Mouse (Mus musculus): ENCODE results near the gene Ube4a.

DNA sequence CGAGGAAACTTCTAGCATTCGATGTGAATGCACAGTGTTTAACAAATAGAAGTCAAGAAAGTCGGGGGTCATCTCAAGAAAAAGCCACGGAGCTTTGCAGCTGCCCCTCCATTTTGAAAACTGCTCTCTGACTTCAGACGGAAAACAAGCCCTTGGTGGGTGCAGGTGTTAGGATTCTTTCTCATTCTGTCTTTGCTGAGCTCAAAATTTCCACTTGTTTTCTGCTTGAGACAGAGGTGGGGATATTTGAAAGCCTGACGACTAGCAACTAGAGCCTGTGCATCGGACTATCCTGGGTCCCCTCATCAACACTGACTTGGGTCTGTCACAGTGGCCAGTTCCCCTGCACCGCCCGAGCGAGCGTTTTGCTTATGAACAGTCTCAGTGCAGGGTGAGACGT is 42.0 kb upstream of the Ube4a start:
- TF ChIP-seq POLR2A (IDR thresholded peaks at IDR 0.05; ENCODE audit: insufficient read depth, low read length): no peak
- no peak for TF ChIP-seq CTCF (IDR thresholded peaks at IDR 0.05; ENCODE audit: low read depth, low read length)

Measured in ES-Bruce4 (cell line).